Mouse (Mus musculus) mouse trophoblast stem cell (cell line): ENCODE data around the gene Mybpc1.

Experiments
- in situ Hi-C, 2 experiments: fragments of 300-500 bp; cut with MseI, MboI; formaldehyde crosslinking; loops; 2 replicates in 1 of 2; 3 replicates in 1 of 2; pipeline ENCODE4 v1.15.1; 2025

Mybpc1 gene

GRCm38 (mm10) chr10:88604943-88605342 is at the start of gene Mybpc1:
Mybpc1 (minus strand) TSS chr10:88605152.
- in situ Hi-C loops: no loop called here

GRCm38 (mm10) chr10:88645448-88645847 is 40.5 kb upstream of the Mybpc1 start:
- in situ Hi-C loops: no loop called here

- in situ Hi-C loops: no loop called here
These were observed 26.5 kb upstream of the Mybpc1 start for GRCm38 (mm10) chr10:88631330-88631953.

GRCm38 (mm10) chr10:88630663-88631329 is 25.8 kb upstream of the Mybpc1 start:
- in situ Hi-C loops: no loop called here

GRCm38 (mm10) chr10:88627052-88627451 is 22.1 kb upstream of the Mybpc1 start:
- in situ Hi-C loops: no loop called here

- in situ Hi-C loops: no loop called here
These were observed 21.2 kb upstream of the Mybpc1 start for GRCm38 (mm10) chr10:88626176-88626575.

- in situ Hi-C loops: no loop called here
These were observed 19.3 kb upstream of the Mybpc1 start for GRCm38 (mm10) chr10:88624300-88624699.

- in situ Hi-C loops: no loop called here
These were observed 17.7 kb upstream of the Mybpc1 start for GRCm38 (mm10) chr10:88622624-88623023.

GRCm38 (mm10) chr10:88620809-88621208 is 15.9 kb upstream of the Mybpc1 start:
- in situ Hi-C loops: no loop called here

GRCm38 (mm10) chr10:88613051-88613450 is 8.1 kb upstream of the Mybpc1 start:
- in situ Hi-C loops: no loop called here

- in situ Hi-C loops: no loop called here
These were observed 1.7 kb upstream of the Mybpc1 start for GRCm38 (mm10) chr10:88606686-88607085.

- in situ Hi-C loops: no loop called here
These were observed 1.1 kb upstream of the Mybpc1 start for GRCm38 (mm10) chr10:88606065-88606464.

GRCm38 (mm10) chr10:88603773-88604172 is 1.2 kb downstream of the Mybpc1 start:
- in situ Hi-C loops: no loop called here

GRCm38 (mm10) chr10:88603256-88603655 is 1.7 kb downstream of the Mybpc1 start:
- in situ Hi-C loops: no loop called here

- in situ Hi-C loops: no loop called here
These were observed 4.4 kb downstream of the Mybpc1 start for GRCm38 (mm10) chr10:88600591-88600990.

GRCm38 (mm10) chr10:88592316-88592715 is 12.6 kb downstream of the Mybpc1 start:
- in situ Hi-C loops: no loop called here

- in situ Hi-C loops: no loop called here
These were observed 13.9 kb downstream of the Mybpc1 start for GRCm38 (mm10) chr10:88591042-88591441.

GRCm38 (mm10) chr10:88584469-88584868 is 20.5 kb downstream of the Mybpc1 start:
- in situ Hi-C loops: no loop called here

GRCm38 (mm10) chr10:88580786-88581185 is 24.2 kb downstream of the Mybpc1 start:
- in situ Hi-C loops: no loop called here

- in situ Hi-C loops: no loop called here
These were observed 26.3 kb downstream of the Mybpc1 start for GRCm38 (mm10) chr10:88578651-88579050.

- in situ Hi-C loops: no loop called here
These were observed 30.8 kb downstream of the Mybpc1 start for GRCm38 (mm10) chr10:88574115-88574635.

GRCm38 (mm10) chr10:88572123-88572522 is 32.8 kb downstream of the Mybpc1 start:
- in situ Hi-C loops: no loop called here

GRCm38 (mm10) chr10:88557046-88557445 is 47.9 kb downstream of the Mybpc1 start:
- in situ Hi-C loops: loop anchor here in 1 of 2 experiments (10.0 kb wide), 1 partner anchor 168 kb away; no protein-coding TSS in a partner anchor
